Mouse (Mus musculus) limb, embryonic 10.5 days (tissue): ENCODE results near the gene Snx32. TPM values are rescaled to one million over a fixed set of nuclear protein-coding genes. Genes with fewer than 3 reads are reported as not detected.

Source experiments
- DNase-seq: peaks from one replicate; pipeline ENCODE4 v3.0.0-alpha.2; 2017; ENCODE audit warnings: low spot score
- H3K27ac ChIP-seq: fragments of 300-500 bp; sonication (generic); 2 replicates; pipeline ENCODE4 v1.5.1; 2016; ENCODE audit warnings: mild to moderate bottlenecking
- H3K27me3 ChIP-seq: fragments of 300-500 bp; sonication (generic); 2 replicates; pipeline ENCODE4 v1.6.1; 2016; ENCODE audit warnings: low read depth, mild to moderate bottlenecking; ENCODE audit not compliant: poor library complexity, severe bottlenecking
- H3K36me3 ChIP-seq: fragments of 300-500 bp; sonication (generic); 2 replicates; pipeline ENCODE4 v1.6.1; 2016; ENCODE audit warnings: mild to moderate bottlenecking, moderate library complexity
- H3K4me1 ChIP-seq: fragments of 300-500 bp; sonication (generic); 2 replicates; pipeline ENCODE4 v1.6.1; 2016
- H3K4me3 ChIP-seq: fragments of 300-500 bp; sonication (generic); 2 replicates; pipeline ENCODE4 v1.5.1; 2016; ENCODE audit warnings: mild to moderate bottlenecking, moderate library complexity
- H3K9me3 ChIP-seq: fragments of 300-500 bp; sonication (generic); replicated peaks from 2 replicates; pipeline ENCODE4 v1.6.1; 2016; ENCODE audit warnings: mild to moderate bottlenecking
- WGBS: fragments of 180-500 bp; shearing (Covaris S2); methylation state at CpG from one replicate; pipeline ENCODE4 v1.1.7; 2016; 5-methylcytosine and 5-hydroxymethylcytosine counted together
- polyA plus RNA-seq: library from polyadenylated mRNA; unstranded; fragments of >200 nt; fragmentation: Nextera tagmentation; extraction: Ambion mirVana; gene quantifications from 2 replicates; pipeline ENCODE4 v1.2.1, GENCODE M21; 2016

The Snx32 gene
- polyA plus RNA-seq, 1 experiment from 2014 or later: 7.0 TPM

GRCm38 (mm10) chr19:5485821-5486220 lies 24.5 kb downstream of the Snx32 start:
- 93% methylated on average over 7 of the region's 7 CpGs for WGBS
- no peak overlapping the region for H3K27ac ChIP-seq
- H3K9me3 ChIP-seq: no peaks in the 10 kb centered on the region
- H3K27me3 ChIP-seq: no peaks in the 10 kb centered on the region
- no peak for DNase-seq
- H3K4me3 ChIP-seq: 0 out of 2 replicates have a peak overlapping the region, but pooled peaks have one; percentile 97
- H3K36me3 ChIP-seq: peaks cover 61% of the 10 kb centered on the region
- H3K4me1 ChIP-seq: peaks cover 34% of the 10 kb centered on the region

DNA sequence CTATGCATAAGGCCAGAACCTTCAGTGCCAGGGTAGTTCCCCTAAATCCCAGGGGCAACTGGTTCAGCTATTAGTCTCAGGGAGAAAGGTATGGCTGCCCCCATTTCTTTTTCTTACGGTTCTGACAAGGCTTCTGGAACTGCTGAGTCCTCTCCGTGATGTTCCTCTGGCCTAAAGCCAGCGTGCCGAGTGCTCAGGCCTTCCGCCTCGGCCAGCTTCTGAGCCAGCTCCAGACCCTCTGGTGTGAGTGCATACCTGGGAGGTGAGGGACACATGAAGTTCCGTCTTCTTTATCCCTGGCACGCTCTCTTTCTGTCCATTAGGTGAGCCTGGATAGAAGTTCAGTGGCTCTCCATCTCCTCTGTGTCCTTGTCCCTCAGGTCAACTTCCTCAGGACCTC lies 25.0 kb downstream of the Snx32 start:
- Histone ChIP-seq H3K9me3 (no peaks in the 10 kb centered on the region), H3K4me3 (no peak overlapping the region), H3K4me1 (peaks cover 34% of the 10 kb centered on the region), H3K27me3 (no peaks in the 10 kb centered on the region), H3K36me3 (peaks cover 65% of the 10 kb centered on the region), H3K27ac (no peak overlapping the region)
- no peak for DNase-seq
- 95% methylated on average over 8 of the region's 8 CpGs for WGBS

DNA sequence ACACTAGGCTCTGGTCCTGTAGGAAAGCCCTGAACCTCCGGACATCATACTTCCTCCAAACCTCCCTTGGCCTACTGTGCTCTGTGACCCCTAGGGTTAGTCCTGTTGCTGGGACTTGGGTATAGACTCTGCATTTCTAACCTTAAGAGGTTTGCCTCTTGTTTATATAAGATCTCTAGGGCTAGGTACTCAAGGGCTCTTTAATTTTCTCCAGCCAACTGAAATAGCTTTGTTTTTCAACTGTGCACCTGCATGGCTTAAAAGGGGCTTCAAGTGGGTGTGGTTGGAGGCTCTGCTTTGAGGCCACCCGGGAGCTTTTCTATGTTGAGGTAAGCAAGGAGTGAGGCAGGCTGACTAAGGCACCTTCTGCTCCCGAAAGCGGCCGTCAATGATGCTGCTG lies 25.8 kb downstream of the Snx32 start:
- H3K27ac ChIP-seq: no peak overlapping the region
- 95% methylated on average over 5 of the region's 5 CpGs for WGBS
- no peaks in the 10 kb centered on the region for H3K27me3 ChIP-seq
- no peaks in the 10 kb centered on the region for H3K9me3 ChIP-seq
- DNase-seq: no peak
- H3K4me3 ChIP-seq: no peak overlapping the region
- peaks cover 29% of the 10 kb centered on the region for H3K4me1 ChIP-seq
- peaks cover 74% of the 10 kb centered on the region for H3K36me3 ChIP-seq

GRCm38 (mm10) chr19:5483386-5484359 lies 26.7 kb downstream of the Snx32 start:
- 96% methylated on average over 19 of the region's 19 CpGs for WGBS
- DNase-seq: no peak
- Histone ChIP-seq H3K36me3 (peaks cover 82% of the 10 kb centered on the region), H3K9me3 (no peaks in the 10 kb centered on the region), H3K4me3 (no peak overlapping the region), H3K27ac (no peak overlapping the region), H3K4me1 (peaks cover 22% of the 10 kb centered on the region), H3K27me3 (no peaks in the 10 kb centered on the region)

DNA sequence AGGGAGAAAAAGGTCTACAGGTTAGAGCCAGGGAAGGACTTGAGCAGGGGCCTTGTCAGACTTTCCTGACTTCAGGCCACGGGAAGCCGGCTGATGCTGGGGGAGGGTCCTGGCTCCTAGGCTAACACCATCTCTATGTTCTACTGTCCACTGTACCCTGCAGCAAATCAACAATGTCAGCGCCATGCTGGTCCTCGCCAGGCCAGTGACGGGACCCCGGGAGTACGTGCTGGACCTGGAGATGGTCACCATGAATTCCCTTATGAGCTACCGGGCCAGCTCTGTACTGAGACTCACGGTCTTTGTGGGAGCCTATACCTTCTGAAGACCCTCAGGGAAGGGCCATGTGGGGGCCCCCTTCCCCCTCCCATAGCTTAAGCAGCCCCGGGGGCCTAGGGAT lies 28.9 kb downstream of the Snx32 start:
- H3K36me3 ChIP-seq: peaks cover 99% of the 10 kb centered on the region
- no peak overlapping the region for H3K4me3 ChIP-seq
- WGBS: 91% methylated on average over 10 of the region's 10 CpGs
- DNase-seq: no peak
- H3K9me3 ChIP-seq: no peaks in the 10 kb centered on the region
- H3K27me3 ChIP-seq: no peaks in the 10 kb centered on the region
- no peak overlapping the region for H3K27ac ChIP-seq
- peaks cover 9% of the 10 kb centered on the region for H3K4me1 ChIP-seq

DNA sequence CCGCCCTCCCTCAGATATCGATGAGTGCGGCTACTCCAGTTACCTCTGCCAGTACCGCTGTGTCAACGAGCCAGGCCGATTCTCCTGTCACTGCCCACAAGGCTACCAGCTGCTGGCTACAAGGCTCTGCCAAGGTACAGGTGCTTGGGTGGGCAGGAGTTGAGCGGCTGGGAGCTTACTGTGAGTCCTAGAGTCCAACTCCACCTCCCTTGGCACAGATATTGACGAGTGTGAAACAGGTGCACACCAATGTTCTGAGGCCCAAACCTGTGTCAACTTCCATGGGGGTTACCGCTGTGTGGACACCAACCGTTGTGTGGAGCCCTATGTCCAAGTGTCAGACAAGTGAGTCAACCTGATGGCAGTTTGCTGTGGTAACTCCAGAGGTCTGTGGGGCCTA lies 30.3 kb downstream of the Snx32 start:
- no peaks in the 10 kb centered on the region for H3K27me3 ChIP-seq
- no peak overlapping the region for H3K27ac ChIP-seq
- WGBS: 94% methylated on average over 10 of the region's 10 CpGs
- H3K36me3 ChIP-seq: peaks cover 96% of the 10 kb centered on the region
- H3K9me3 ChIP-seq: no peaks in the 10 kb centered on the region
- DNase-seq: no peak
- peaks cover 18% of the 10 kb centered on the region for H3K4me1 ChIP-seq
- 0 out of 2 replicates have a peak overlapping the region, but pooled peaks have one; percentile 4 for H3K4me3 ChIP-seq

- no peaks in the 10 kb centered on the region for H3K27me3 ChIP-seq
- H3K36me3 ChIP-seq: peaks cover 73% of the 10 kb centered on the region
- H3K4me1 ChIP-seq: peaks cover 38% of the 10 kb centered on the region
- DNase-seq: no peak
- no peaks in the 10 kb centered on the region for H3K9me3 ChIP-seq
- H3K4me3 ChIP-seq: no peak overlapping the region
- WGBS: 93% methylated on average over 18 of the region's 18 CpGs
- no peak overlapping the region for H3K27ac ChIP-seq
Measured at GRCm38 (mm10) chr19:5477668-5478300, 32.6 kb downstream of the Snx32 start.

DNA sequence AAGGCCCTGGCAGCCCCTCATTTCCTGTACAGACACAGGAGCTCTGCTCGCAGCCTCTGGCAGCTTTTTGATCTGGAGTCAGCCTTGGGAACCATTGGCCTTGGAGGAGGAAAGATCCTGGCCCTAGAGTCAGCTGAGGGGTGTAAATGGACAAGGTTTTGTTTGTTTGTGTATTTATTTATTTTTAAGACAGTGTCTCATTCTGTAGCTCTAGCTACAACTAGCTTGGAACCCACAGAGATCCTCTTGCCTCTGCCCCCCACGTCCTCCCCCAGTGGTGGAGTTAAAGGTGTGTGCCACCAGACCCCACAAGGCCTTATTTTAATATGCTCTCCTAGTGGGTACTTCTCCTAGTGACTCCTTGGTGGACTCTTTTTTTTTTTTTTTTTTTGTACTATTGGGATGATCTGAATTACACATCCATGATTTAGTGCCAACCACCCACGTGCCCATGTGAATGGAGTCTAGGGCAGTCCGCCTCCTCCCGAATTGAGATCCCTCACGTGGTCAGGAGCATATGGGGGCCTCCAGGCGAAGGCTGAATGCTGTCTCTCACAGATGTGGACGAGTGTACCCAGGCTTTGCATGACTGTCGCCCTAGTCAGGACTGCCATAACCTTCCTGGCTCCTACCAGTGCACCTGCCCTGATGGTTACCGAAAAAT lies 33.2 kb downstream of the Snx32 start:
- Histone ChIP-seq H3K9me3 (no peaks in the 10 kb centered on the region), H3K4me3 (no peak overlapping the region), H3K27ac (no peak overlapping the region), H3K4me1 (peaks cover 38% of the 10 kb centered on the region), H3K36me3 (peaks cover 67% of the 10 kb centered on the region), H3K27me3 (no peaks in the 10 kb centered on the region)
- 88% methylated on average over 10 of the region's 10 CpGs for WGBS
- DNase-seq: no peak

- Histone ChIP-seq H3K36me3 (peaks cover 47% of the 10 kb centered on the region), H3K9me3 (no peaks in the 10 kb centered on the region), H3K4me3 (peak overlapping the region; percentile 83), H3K27me3 (no peaks in the 10 kb centered on the region), H3K4me1 (peaks cover 38% of the 10 kb centered on the region), H3K27ac (peak overlapping the region; percentile 97)
- 21% methylated on average over 13 of the region's 13 CpGs for WGBS
- peak; percentile 64 for DNase-seq
Measured at GRCm38 (mm10) chr19:5475069-5475714, 35.1 kb downstream of the Snx32 start.

DNA sequence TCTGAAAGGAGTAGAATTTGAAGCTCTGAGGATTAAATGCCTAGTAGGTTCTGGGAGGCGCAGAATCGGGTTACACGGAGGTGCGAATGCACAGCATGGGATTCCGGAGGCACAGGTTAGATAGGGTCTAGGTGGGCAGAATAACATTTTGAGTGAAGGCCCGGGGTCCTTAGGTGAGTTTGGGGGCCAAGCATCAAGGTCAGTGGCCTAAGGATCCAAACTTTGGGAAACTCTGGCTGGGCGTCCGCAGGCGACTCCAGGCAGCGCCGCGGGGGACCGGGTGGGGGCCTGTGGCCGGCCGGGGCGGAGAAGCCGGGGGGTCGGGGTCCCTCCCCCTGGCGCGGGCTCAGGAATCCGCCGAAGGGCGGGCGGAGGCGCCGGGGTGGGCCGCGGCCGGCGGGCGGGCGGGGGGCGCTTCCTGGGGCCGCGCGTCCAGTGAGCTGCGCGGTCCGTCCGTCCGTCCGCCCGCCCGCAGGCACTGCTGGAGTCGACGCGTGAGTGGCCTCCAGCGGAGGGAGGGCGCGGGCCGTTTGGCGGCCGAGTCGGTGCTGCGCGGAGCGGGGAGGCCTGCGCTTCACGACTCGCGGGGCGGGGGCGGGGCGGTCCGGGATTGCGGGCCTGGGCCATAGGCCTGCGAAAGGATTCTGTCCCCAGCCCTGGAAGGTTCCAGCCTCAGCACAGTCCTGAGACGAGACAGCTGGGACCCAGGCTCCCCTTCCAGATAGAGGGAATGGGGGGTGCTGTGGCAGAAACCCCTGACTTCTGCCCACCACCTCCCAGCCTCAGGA lies 35.9 kb downstream of the Snx32 start:
- Histone ChIP-seq H3K9me3 (no peaks in the 10 kb centered on the region), H3K36me3 (peaks cover 40% of the 10 kb centered on the region), H3K4me1 (peaks cover 38% of the 10 kb centered on the region), H3K27me3 (no peaks in the 10 kb centered on the region), H3K4me3 (peak overlapping the region; percentile 83), H3K27ac (peak overlapping the region; percentile 97)
- peak; percentile 68 for DNase-seq
- WGBS: 1% methylated on average over 68 of the region's 68 CpGs

- under 1% methylated on average over 22 of the region's 22 CpGs for WGBS
- DNase-seq: peak; percentile 76
- H3K9me3 ChIP-seq: no peaks in the 10 kb centered on the region
- peak within 1 kb of the TSS; percentile 83 for H3K4me3 ChIP-seq
- peak within 1 kb of the TSS; percentile 97 for H3K27ac ChIP-seq
- H3K4me1 ChIP-seq: peaks cover 38% of the 10 kb centered on the region
- peaks cover 33% of the 10 kb centered on the region for H3K36me3 ChIP-seq
- H3K27me3 ChIP-seq: no peaks in the 10 kb centered on the region
Measured at GRCm38 (mm10) chr19:5473720-5474119, 36.6 kb downstream of the Snx32 start, which contains the start of gene Efemp2. TSS of gene Efemp2 (plus strand) at chr19:5473954.

DNA sequence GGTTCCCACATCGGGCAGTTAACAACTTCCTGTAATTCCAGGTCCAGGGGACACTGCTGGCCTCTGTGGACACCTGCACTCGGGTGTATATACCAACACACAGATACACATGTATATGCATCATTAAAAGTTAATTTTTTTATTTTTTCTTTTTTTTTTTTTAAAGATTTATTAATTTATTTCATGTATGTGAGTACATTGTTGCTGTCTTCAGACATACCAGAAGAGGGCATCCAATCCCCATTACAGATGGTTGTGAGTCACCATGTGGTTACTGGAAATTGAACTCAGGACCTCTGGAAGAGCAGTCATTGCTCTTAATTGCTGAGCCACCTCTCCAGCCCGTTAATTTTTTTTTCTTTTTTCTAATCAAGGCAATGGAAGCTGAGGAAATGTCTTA lies 37.5 kb downstream of the Snx32 start:
- Histone ChIP-seq H3K4me1 (peaks cover 38% of the 10 kb centered on the region), H3K4me3 (0 out of 2 replicates have a peak overlapping the region, but pooled peaks have one; percentile 83), H3K36me3 (peaks cover 29% of the 10 kb centered on the region), H3K27ac (no peak overlapping the region), H3K27me3 (no peaks in the 10 kb centered on the region), H3K9me3 (no peaks in the 10 kb centered on the region)
- no peak for DNase-seq
- 80% methylated on average over 3 of the region's 3 CpGs for whole genome bisulfite sequencing
